Mouse (Mus musculus): Measurements from ENCODE around the gene Slc25a17. TPM values are rescaled to one million over a fixed set of nuclear protein-coding genes. Genes with fewer than 3 reads are reported as not detected.

The Slc25a17 gene
- total RNA-seq, 1 experiment from 2014 or later: 38.6 TPM

DNA sequence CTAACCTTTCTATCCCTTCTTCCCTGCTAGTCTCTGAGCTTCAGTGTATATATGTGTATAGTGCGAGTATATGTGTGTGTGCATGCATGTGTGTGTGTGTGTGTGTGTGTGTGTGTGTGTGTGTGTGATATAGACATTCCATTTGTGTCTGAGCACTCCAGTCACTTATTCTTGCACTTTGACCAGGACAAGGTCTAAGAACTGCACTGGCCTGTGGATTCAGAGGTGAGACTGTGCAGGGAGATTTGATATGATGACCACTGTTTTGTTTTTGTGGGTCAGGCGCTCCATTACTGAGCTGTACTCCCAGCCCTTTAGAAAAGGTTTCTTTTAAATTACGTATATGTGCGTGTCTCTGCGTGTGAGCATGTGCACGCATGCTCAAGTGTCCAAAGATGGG is 54.1 kb downstream of the Slc25a17 start:
- ATAC-seq (ENCODE audit: extremely low read depth, insufficient number of reproducible peaks, low FRiP score, poor library complexity, severe bottlenecking): no peak

DNA sequence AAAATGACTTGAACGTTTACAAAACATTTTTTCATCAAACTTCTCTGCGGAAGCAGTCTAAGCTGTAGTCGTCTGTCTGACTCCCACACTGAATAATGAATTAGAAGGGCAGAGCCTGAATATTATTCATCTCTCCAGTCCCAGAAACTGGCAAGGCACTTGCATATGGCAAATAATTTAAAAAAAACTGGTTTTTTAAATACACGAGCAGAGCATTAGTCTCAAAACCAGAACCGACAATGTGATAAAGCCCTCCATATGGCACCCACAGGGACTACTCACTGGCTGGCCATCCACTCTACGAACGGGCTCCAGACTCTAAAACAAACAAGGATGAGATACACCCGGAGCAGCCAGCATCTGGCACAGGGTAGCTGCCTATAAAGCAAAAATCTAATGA is 55.6 kb downstream of the Slc25a17 start:
- ATAC-seq (ENCODE audit: extremely low read depth, insufficient number of reproducible peaks, low FRiP score, poor library complexity, severe bottlenecking): no peak

DNA sequence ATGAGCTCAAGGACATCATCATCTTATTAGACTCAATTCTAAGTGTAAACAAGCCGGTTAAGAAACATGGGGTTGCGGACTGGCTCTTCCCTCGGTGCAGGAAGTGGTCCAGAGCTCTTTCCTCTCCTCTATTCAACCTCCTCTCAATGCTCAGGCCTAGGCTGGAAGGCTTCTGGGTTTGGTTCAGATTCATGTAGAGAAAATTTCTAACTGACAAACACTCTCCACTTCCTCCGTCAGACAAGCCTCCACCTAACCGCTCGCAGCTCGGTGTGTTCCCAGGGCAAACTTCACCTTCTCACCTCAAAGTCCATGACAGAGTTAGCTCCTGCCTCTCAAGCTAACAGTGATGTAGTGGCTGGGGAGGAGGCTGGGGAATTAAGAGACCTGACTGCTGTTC is 56.6 kb downstream of the Slc25a17 start:
- ATAC-seq (ENCODE audit: extremely low read depth, insufficient number of reproducible peaks, low FRiP score, poor library complexity, severe bottlenecking): no peak

DNA sequence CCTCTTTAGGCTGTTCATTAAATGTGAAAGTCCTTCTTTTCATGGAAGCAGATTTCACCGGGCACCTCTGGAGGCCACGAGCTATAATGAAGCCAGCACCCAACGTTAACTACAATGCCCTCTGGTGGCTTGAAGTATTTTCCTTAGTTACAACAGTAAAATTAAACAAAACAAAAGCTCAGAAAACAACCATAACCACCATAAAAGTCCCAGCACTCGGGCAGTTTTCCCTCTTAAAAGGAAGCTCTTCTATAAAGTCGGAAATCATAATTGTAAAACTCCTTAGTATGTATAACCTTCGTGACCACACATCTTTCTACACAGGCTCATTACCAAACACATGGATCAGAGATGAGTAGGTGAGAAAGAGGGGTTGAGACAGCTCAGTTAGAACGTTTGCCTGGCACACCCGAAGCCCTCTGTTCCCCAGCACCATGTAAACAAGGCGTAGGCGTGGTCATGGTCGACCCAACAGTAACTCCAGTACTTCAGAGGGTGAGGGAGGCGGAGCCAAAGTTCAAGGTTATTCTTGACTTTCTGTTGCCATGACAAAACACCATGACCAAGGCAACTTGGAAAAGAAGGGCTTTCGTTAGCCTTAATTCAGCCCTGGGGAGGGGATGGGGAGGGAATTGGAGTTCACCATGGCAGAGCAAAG is 58.3 kb downstream of the Slc25a17 start:
- ATAC-seq (ENCODE audit: extremely low read depth, insufficient number of reproducible peaks, low FRiP score, poor library complexity, severe bottlenecking): peak; percentile 16; the same call in 1 of the 2 replicates

DNA sequence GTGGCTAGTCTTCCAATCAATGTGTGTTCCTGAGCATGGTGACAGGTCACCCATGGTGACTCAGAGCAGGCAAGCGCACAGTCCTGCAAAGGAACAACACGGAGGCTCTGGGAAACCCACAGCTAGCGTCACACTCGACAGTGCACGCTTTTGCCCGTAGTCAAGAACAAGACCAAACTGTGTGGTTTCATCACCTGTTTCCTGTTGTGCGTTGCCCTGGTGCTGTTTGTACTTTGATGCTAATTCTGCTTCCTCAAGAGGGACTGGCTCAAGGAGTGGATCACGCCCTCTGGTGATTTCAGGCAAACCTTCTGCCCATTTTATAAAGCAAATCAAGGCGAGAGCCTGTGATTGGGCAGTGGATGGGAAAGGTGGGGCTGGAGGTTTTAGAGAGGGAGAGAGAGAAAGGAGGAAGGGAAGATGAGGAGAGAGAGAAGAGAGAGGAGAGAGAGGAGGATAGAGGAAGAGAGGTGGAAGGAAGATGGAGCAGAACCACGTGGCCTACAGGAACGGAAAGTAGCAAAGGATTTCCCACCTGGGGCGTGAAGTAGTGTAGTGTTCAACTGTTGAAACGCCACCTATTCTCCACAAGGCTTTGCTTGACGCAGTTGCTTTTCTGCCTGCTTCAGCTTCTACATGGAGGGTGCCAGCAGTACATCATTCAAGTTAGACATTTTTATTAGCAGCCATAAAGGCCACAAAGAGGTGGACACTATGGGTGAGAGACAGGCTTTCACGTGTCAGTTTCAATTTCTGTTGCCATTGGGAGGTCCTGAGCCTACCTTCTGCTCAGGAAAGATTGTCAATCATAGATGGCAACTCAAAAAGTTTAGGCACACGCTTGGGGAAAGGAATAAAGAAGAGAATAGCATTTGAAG is 59.2 kb downstream of the Slc25a17 start:
- peak; percentile 85 for ATAC-seq (ENCODE audit: extremely low read depth, insufficient number of reproducible peaks, low FRiP score, poor library complexity, severe bottlenecking)

DNA sequence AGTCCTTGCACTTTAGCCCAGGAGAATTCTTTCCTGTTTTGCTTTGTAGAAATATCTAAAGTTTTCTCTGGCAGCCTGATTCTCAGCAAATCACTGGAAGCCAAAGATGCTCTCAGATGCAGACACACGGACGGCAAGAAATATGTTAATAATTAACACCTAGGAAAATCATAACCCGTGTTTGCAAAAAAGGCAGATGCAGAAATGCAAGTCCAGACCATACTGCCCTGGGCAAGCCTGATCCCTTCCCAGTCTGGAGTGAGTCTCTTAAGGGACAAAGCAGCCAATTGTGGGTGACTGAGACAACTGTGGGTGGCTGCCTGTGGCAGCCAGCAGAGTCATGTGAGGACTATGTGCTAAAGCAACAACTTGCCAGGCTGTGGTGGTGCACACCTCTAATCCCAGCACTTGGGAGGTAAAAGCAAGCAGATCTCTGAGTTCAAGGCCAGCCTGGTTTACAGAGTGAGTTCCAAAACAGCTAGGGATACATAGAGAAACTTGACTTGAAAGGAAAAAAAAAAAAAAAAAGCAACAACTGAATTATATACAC is 60.0 kb downstream of the Slc25a17 start:
- ATAC-seq (ENCODE audit: extremely low read depth, insufficient number of reproducible peaks, low FRiP score, poor library complexity, severe bottlenecking): no peak

DNA sequence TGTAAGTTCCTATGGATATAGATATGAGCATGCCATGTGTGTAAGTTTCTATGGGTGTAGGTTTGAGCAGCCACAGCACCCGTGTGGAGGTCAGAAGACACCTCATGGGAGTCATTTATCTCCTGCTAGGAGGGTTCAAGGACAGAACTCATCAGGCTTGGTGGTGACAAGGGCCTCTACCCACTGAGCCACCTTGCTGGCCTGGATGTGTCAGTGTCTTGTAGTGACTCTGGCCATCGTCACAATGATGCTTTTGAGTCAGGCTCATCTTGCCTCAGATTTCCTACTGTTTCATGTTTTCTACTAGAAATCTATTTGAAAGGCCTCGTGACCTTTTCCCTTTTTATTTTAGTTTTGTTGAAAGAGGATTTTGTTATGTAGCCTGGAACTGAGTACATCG is 61.1 kb downstream of the Slc25a17 start:
- ATAC-seq (ENCODE audit: extremely low read depth, insufficient number of reproducible peaks, low FRiP score, poor library complexity, severe bottlenecking): no peak

DNA sequence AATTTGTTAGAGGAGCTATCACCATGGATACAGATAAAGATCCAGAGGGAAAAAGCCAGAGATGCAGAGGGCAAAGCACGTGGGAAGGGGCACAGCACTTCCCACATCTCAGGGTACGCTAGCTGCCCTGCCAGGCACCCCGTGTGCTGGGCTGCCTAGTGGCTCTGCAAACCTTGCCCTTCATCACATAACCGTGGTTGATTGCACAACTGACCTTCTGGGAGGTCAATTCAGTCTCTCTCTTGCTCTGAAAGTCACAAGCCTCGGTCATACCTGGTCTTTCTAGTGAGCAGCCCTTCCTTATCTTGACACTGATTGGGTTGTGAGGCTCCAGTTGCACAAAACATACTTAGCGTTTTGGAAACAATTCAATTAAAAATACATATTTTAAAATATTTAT is 62.4 kb downstream of the Slc25a17 start:
- no peak for ATAC-seq (ENCODE audit: extremely low read depth, insufficient number of reproducible peaks, low FRiP score, poor library complexity, severe bottlenecking)

DNA sequence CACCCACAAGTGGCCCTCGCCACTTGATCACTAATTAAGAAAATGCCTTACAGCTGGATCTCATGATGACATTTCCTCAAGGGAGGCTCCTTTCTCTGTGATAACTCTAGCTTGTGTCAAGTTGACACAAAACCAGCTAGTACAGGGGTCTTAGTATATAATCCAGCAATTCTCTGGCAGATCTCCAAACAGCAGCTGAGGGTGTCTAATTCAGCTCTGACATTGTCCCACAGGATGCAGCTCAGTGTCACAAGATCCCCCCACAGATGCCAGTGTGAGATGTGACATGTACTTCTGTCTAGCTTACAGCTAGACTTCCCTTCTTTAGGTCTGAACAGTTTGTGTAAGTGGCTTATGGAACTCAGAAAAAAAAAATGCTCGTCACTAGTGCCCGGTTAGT is 63.1 kb downstream of the Slc25a17 start:
- no peak for ATAC-seq (ENCODE audit: extremely low read depth, insufficient number of reproducible peaks, low FRiP score, poor library complexity, severe bottlenecking)

DNA sequence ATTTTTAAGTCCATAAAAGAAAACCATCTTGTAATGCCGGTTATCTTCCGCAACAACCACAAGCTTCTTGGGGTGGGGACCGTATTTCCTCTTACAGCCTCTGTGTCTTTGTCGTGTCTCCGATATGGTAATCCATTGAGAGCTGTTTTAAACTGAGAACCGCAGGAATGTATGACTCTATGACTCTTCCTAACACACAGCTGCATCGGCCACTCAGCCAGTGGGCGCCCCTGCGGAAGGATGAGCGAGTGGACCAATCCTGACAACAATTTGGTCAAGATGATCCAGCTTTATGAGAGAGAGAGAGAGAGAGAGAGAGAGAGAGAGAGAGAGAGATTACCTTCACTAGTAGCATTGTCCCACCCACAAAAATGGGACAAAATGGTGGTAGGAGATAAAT is 65.7 kb downstream of the Slc25a17 start:
- no peak for ATAC-seq (ENCODE audit: extremely low read depth, insufficient number of reproducible peaks, low FRiP score, poor library complexity, severe bottlenecking)

DNA sequence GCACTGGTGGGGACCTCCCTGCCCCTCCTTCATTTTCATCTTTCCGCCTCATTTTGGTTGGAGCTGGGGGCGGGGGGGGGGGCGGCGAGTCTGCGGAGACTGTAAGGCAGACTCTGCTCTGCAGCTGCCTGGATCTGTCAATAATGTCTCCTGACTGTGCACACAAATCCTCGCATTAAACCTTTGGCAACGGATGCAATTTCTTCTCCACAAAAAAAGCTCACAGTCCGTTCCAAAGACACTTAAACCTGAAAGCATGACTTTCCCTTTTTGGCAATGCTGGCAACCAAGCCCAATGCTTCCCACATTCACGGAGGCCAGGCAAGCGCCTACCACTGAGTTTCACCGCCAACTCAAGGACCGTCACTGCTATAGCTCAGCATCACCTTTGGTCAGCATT is 66.2 kb downstream of the Slc25a17 start:
- ATAC-seq (ENCODE audit: extremely low read depth, insufficient number of reproducible peaks, low FRiP score, poor library complexity, severe bottlenecking): no peak

DNA sequence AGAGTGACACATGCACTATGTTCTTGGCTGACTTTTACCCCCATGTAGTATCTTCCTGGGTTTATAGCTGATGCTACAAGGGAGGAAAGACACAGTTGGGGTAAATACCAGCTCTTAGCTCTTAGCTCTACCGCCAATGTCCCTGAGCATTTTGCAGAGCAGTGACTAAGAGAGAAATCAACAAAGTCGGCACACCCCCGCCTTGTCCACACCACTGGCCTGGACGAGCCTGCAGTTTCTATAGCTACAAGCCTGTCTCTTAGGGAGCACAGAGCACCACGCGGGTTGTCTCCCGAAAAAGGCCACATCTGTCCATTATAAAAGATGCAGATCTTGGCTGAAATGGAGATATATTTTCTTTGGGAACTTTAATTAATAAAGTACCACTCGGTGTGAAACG is 69.9 kb downstream of the Slc25a17 start:
- ATAC-seq (ENCODE audit: extremely low read depth, insufficient number of reproducible peaks, low FRiP score, poor library complexity, severe bottlenecking): no peak

DNA sequence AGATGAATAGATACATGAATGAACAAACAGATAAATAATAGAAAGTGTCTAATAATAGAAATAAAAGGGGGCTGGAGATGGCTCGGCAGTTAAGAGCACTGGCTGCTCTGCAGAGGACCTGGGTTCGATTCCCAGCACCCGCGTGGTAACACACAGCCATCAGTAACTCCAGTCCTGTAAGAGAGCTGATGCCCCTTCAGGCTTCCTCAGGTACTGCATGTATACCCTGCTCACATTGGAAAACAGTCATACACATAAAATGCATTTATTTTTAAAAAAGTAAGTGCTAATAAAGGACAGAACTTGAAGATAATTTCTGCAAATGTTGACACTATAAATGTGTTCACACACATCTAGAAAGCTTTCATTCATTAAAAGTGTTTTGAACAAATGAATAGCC is 70.4 kb downstream of the Slc25a17 start:
- no peak for ATAC-seq (ENCODE audit: extremely low read depth, insufficient number of reproducible peaks, low FRiP score, poor library complexity, severe bottlenecking)

DNA sequence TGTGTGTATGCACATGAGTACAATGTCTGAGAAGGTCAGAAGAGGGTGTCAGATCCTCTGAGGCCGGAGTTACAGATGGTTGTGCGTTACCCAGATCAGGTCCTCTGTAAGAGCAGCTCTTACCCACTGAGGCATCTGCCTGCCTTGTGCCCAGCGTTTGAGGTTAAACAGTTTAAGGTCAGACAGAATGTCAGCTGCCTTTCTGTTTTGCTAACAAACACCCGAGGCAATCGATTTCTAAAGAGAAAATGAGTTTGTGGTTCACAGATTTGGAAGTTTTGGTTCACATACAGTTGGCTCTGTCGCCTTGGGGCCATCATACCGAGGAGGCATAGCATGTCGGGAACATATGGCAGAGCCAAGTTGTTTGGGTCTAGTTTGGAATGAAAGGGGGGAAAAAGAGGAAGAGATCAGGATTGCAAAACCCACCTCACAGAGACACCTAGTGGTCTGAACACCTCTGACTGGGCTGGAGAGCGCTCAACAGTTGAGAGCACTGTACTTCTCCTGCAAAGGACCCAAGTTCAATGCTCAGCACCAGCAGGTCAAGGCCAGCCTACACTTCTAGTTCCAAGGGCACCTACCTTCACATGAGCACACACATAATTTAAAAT is 76.4 kb downstream of the Slc25a17 start:
- no peak for ATAC-seq (ENCODE audit: extremely low read depth, insufficient number of reproducible peaks, low FRiP score, poor library complexity, severe bottlenecking)

DNA sequence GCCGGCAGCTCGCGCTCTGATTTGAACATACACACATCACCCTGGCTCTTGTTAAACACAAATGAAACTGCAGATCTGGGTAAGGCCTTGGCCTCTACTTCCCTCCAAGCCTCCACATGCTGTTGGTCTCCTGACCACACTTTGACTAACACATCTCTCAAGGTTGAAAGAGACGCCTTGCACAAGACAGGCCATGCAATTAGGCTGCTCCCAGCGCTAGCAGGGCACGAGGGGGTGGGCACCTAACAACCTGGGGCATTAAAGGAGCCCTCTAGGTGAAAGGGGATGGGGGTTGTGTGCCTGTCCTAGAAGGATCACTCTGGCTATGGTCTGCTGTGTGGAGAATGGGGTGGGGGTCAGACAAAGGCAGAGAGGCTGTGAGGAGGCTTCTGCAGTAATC is 81.9 kb downstream of the Slc25a17 start:
- ATAC-seq (ENCODE audit: extremely low read depth, insufficient number of reproducible peaks, low FRiP score, poor library complexity, severe bottlenecking): no peak

DNA sequence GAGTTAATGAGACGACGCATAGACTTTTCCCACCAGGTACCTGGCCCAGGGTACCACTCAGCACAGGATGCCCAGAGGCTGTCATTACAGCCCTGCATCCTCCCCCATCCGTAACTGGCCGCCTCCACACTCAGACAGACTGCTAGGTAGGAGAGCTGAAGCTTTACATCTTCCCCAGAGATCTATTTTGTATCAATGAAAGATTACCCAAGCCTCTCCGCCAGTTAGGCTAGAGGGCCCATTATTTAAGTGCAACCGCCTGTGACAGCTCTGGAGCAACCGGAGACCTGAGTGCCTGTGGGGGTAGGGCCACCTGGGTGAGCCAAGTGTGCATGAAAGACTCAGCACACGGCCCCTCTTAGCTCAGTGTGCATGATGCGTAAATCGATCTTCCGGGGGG is 82.7 kb downstream of the Slc25a17 start:
- no peak for ATAC-seq (ENCODE audit: extremely low read depth, insufficient number of reproducible peaks, low FRiP score, poor library complexity, severe bottlenecking)

DNA sequence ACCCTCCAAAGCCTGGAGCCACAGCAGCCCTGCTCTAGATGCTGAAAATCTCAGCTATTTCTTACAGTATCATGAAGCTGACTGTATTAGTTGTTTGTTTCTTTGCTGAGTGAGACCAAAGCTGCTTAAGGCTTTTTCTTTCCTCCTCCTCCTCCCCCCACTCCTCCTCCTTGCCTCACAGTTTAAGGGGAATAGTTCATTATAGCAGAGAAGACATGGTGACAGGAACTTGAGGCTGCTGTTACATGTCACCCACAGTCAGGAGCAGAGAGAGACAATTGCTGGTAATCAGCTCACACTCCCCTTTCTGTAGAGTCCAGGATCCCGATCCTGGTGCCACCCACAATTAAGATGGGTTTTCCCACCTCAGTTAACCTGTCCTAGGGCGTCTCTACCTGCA is 87.3 kb downstream of the Slc25a17 start:
- no peak for ATAC-seq (ENCODE audit: extremely low read depth, insufficient number of reproducible peaks, low FRiP score, poor library complexity, severe bottlenecking)

DNA sequence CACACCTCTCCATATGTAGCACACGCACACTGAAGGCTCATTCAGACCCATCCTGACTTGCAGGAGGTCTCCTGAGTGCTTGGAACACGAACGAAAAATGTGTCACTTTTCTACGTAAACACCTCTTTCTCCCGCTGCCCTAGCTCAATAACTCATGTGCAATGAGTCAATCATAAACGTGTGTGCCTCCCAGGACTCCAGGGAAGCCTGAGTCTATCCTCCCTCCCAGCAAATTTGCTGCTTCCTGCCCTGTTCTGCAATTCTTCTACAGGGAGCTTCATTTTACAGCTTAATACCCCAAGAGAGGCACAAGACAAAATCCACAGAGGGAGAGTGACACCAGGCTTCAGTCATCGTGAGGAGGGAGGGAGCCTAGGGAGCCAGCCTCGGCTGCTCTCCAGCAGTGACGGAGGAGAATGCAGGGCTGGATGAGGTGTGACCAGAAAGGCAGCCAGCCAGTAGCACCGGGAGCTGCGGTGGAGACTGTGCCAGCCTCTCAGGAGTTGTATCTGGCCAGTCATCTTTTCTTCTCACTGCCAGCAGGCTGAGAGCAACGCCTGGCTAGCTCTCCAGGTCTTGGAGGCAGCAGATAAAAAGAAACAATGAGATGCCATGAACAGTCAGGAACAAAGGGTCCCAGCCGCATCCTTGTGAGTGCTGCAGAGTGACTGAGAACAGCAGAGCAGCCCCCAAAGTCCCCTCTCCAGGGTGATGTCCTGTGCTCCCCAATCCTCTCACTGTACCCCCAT is 88.1 kb downstream of the Slc25a17 start:
- no peak for ATAC-seq (ENCODE audit: extremely low read depth, insufficient number of reproducible peaks, low FRiP score, poor library complexity, severe bottlenecking)

Measured in neutrophil, adult 5-6 weeks (primary cell).